Mouse (Mus musculus) ovary, postnatal 14 days (tissue): ENCODE data around the gene Aoc2.
"Not testable (repeated sequence)": the region's sequence is repeated elsewhere in the genome, so short reads cannot be mapped to it uniquely, and the experiment has no call there.

Experiments used
- DNase-seq: peaks from one replicate; pipeline ENCODE4 v3.0.0; 2022; ENCODE audit warnings: low spot score

Gene Aoc2

GRCm38 (mm10) chr11:101355916-101356315 lies 31.1 kb downstream of the Aoc2 start:
- DNase-seq, result no peak

GRCm38 (mm10) chr11:101357505-101358182 lies 32.8 kb downstream of the Aoc2 start:
- DNase-seq, result no peak

GRCm38 (mm10) chr11:101359776-101360175 lies 34.9 kb downstream of the Aoc2 start:
- no peak for DNase-seq

GRCm38 (mm10) chr11:101360651-101361113 lies 35.8 kb downstream of the Aoc2 start:
- DNase-seq, result no peak

- no peak for DNase-seq
Observed at GRCm38 (mm10) chr11:101364531-101364931, 39.7 kb downstream of the Aoc2 start.

GRCm38 (mm10) chr11:101367326-101367935 lies 42.6 kb downstream of the Aoc2 start, which contains the start of gene G6pc:
G6pc (plus strand) TSS chr11:101367561.
- DNase-seq, result no peak

GRCm38 (mm10) chr11:101370141-101370540 lies 45.3 kb downstream of the Aoc2 start:
- no peak for DNase-seq

- DNase-seq, result no peak
Observed at GRCm38 (mm10) chr11:101374421-101374938, 49.6 kb downstream of the Aoc2 start.

- not testable (repeated sequence) for DNase-seq
Observed at GRCm38 (mm10) chr11:101378196-101378595, 53.3 kb downstream of the Aoc2 start.

- DNase-seq, result no peak
Observed at GRCm38 (mm10) chr11:101378926-101379325, 54.1 kb downstream of the Aoc2 start.
